Mouse (Mus musculus): ENCODE data around the gene Nsdhl.

Gene Nsdhl

GRCm38 (mm10) chrX:72917884-72918681, at the start of gene Nsdhl, which contains the start of gene Cetn2:
TSS of gene Nsdhl (plus strand) at chrX:72918557.
TSS of gene Cetn2 (minus strand) at chrX:72918411.
- DNase-seq (ENCODE audit: low read depth in 1 of 2, low spot score in 2 of 2): peak; percentile 49 to 73

DNA sequence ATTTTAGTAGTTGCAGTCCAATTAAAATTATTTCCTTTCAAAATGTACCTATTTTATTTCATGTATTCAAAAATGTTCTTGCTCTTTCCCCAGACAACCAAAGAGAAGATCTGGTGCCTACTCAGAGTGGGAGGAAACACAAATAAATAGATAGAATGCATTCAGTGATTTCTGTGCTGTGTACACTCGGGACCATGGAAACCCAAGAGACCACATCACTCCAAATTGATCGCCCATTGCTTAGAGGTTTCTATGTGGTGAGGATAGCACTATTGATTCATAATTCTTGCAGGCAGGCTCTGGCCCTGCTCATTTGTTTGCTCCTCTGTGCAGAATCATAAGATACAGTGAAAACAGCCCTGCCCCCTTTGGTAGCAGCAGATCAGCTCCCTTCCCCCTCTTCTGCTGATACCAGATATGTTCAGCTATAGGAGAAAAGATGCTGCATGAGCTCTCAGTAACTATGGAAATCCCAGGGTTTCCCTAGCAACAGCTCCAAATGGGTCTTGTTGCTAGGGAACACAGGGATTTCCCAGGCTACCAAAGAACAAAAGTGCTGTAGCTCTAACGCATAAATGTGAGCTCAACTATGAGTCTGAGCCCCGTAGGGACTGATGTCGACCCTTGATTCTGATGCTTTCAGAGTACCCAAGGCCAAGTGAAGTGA, 22.8 kb upstream of the Nsdhl start:
- DNase-seq (ENCODE audit: low read depth in 1 of 2, low spot score in 2 of 2): no peak

- DNase-seq (ENCODE audit: low read depth in 1 of 2, low spot score in 2 of 2): no peak
Measured at GRCm38 (mm10) chrX:72896055-72896437, 22.3 kb upstream of the Nsdhl start.

- DNase-seq (ENCODE audit: low read depth in 1 of 2, low spot score in 2 of 2): no peak
Measured at GRCm38 (mm10) chrX:72902530-72902929, 15.8 kb upstream of the Nsdhl start.

DNA sequence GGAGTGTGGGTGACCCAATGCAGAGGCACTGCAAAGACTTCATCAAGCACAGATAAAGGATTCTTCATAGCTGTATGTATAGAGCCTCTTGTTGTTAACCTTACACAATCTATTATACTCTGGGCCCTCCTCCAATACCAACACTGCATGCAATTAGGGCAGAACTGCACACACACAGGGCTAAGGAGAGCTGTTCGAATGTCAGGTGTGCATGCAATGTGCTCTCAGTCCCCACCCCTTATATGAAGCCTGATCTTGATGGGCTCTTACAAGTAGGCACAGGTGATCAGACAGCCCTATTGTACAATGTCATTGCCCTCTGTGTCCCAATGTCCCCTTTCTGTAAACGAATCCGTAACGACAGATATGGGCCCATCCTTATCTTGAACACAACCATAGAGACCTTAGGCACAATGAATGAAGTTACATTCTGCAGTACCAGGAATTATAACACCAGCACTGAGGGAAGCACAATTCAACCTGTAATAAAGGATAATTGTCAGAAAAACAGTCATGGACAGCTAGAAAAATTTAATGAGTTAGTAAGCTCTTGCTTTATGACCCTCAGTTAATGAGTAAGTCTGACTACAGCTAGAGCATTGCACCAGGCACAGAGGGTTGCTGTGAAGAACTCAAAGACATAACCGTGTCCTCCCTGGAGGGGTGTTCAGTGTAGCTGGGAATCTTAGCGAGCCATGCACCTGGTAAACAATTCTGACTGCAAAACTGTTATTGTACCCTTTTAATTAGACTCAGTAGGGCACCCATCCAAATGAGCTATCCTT, 10.5 kb upstream of the Nsdhl start:
- no peak for DNase-seq (ENCODE audit: low read depth in 1 of 2, low spot score in 2 of 2)

DNA sequence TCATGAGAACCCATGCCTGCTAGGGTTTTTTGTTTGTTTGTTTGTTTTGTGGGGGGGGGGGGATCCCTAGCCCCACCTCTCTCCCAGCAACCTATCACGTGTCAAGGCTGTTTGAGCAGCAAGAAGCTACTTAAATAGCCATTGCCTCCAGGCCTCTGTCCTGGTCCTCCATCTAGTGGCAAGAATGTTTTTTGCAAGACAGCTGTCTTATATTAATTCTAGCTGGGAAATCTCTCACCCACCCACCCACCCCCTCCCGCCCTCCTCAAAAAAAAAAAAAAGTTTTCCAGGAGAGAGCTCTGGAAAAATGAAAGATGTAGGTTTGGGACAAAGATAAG, 10.0 kb upstream of the Nsdhl start:
- no peak for DNase-seq (ENCODE audit: low read depth in 1 of 2, low spot score in 2 of 2)

- no peak for DNase-seq (ENCODE audit: low read depth in 1 of 2, low spot score in 2 of 2)
Measured at GRCm38 (mm10) chrX:72911611-72912010, 6.7 kb upstream of the Nsdhl start.

DNA sequence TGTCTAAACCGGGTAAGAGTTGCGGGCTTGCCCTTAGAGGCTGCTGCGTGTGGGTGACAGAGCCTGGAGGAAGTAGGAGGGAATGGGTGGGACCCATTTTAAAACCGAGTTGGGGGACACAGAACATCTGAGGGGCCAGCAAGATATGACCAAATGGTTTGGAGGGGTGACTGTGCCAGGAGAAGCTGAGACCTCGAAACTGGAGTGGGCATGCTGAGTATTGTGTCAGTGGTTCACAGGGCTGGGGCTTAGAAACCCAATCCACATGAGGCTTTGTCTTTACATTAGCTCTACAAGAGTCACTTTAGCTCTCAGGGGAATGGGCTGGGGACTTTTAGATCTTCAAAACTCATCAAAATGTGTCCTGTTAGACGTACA, 314 bp downstream of the Nsdhl start:
- DNase-seq (ENCODE audit: low read depth in 1 of 2, low spot score in 2 of 2): no peak

DNA sequence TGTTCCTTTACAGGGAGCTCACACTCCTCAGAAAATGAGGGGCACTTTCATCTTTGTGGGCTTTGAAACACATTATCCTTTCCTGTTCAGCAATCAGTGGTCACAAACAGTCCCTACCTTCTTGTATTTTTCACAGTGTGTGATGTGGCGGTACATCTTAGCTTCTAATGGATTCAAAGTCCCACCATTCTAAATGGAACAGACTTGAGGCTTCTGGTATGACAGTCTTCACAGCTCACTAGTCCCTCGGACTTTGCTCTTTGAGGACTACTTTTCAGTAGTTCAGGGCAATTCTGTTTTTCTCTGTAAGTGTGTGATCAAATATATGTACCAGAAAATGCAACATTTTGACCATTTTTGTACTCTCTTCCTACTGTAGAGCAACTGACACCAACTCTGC, 3.0 kb downstream of the Nsdhl start:
- DNase-seq (ENCODE audit: low read depth in 1 of 2, low spot score in 2 of 2): no peak

- DNase-seq (ENCODE audit: low read depth in 1 of 2, low spot score in 2 of 2): no peak
Measured at GRCm38 (mm10) chrX:72953464-72953863, 35.1 kb downstream of the Nsdhl start.

- no peak for DNase-seq (ENCODE audit: low read depth in 1 of 2, low spot score in 2 of 2)
Measured at GRCm38 (mm10) chrX:72956486-72956885, 38.1 kb downstream of the Nsdhl start.

GRCm38 (mm10) chrX:72960431-72960830, 42.1 kb downstream of the Nsdhl start:
- no peak for DNase-seq (ENCODE audit: low read depth in 1 of 2, low spot score in 2 of 2)

GRCm38 (mm10) chrX:72961511-72961910, 43.2 kb downstream of the Nsdhl start:
- DNase-seq (ENCODE audit: low read depth in 1 of 2, low spot score in 2 of 2): no peak

GRCm38 (mm10) chrX:72962743-72963142, 44.4 kb downstream of the Nsdhl start:
- no peak for DNase-seq (ENCODE audit: low read depth in 1 of 2, low spot score in 2 of 2)

- no peak for DNase-seq (ENCODE audit: low read depth in 1 of 2, low spot score in 2 of 2)
Measured at GRCm38 (mm10) chrX:72982831-72983230, 64.5 kb downstream of the Nsdhl start.

- no peak for DNase-seq (ENCODE audit: low read depth in 1 of 2, low spot score in 2 of 2)
Measured at GRCm38 (mm10) chrX:72985607-72986006, 67.2 kb downstream of the Nsdhl start.

GRCm38 (mm10) chrX:72986841-72987519, 68.6 kb downstream of the Nsdhl start, which contains the start of gene Zfp185:
TSS of gene Zfp185 (plus strand) at chrX:72987339.
- DNase-seq (ENCODE audit: low read depth in 1 of 2, low spot score in 2 of 2): no peak

DNA sequence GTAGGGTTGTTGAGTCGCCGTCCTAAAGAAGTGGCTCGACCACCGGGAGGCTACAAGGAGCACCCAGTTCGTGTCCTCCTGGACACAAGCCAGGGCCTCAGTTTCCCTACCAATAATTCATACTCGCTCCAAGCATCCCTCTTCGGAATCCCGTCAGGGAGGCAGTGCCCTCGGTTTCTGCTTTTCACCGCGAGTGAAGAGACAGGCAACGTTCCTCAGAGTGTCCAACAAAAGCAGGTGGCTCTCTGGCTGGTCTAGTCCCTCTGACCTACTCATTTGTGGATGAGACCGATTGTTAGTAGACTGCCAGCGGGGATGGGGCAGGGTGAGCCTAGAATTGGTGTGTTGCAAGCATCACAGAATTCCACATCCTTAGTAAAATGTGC, 69.2 kb downstream of the Nsdhl start:
- DNase-seq (ENCODE audit: low read depth in 1 of 2, low spot score in 2 of 2): no peak

GRCm38 (mm10) chrX:72988431-72988830, 70.1 kb downstream of the Nsdhl start:
- DNase-seq (ENCODE audit: low read depth in 1 of 2, low spot score in 2 of 2): no peak

- DNase-seq (ENCODE audit: low read depth in 1 of 2, low spot score in 2 of 2): no peak
Measured at GRCm38 (mm10) chrX:72990581-72990980, 72.2 kb downstream of the Nsdhl start.

DNA sequence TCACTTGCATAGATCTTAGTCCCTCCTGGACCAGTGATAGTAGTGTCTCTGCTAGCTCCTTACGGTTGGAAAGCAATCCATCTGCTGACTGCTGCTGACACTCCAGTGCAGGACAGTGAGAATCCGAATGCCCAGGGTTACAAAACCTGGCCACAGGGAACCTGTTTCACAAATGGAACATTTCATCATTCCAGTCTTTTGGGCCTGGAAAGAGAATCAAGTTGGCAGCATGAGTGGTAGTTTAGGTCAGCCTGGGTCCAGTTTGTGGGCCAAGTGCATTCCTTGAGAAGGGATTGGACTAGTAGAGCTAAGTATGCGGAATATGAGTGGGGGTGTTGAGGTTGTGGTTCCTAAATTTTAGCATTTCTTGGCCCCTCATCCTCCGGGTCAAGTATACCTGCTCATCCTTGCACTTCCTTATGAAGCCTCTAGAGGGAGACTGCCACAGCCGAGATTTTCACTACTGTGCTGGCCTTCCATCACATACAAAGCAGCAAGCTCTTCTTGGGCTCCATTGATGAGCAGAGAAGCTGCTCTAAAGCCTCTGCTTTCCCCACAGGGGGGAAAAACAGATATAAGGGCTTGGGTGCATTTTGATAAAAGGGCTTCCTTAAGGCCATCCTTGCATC, 74.0 kb downstream of the Nsdhl start:
- no peak for DNase-seq (ENCODE audit: low read depth in 1 of 2, low spot score in 2 of 2)

All from monocyte, adult 2 months (primary cell).